Mouse (Mus musculus) embryonic fibroblast, embryonic 13.5 days (primary cell): ENCODE measurements around the gene Zfp488.

Source experiments
- CTCF ChIP-seq: IDR thresholded peaks from 2 replicates; pipeline ENCODE4 v1.5.1; 2011; ENCODE audit warnings: mild to moderate bottlenecking, control low read depth, low read length, moderate library complexity, borderline replicate concordance; ENCODE audit not compliant: insufficient read depth
- POLR2A ChIP-seq: IDR thresholded peaks from 2 replicates; pipeline ENCODE4 v1.6.1; 2011; ENCODE audit warnings: low read depth, mild to moderate bottlenecking, control low read depth, low read length, moderate library complexity

DNA sequence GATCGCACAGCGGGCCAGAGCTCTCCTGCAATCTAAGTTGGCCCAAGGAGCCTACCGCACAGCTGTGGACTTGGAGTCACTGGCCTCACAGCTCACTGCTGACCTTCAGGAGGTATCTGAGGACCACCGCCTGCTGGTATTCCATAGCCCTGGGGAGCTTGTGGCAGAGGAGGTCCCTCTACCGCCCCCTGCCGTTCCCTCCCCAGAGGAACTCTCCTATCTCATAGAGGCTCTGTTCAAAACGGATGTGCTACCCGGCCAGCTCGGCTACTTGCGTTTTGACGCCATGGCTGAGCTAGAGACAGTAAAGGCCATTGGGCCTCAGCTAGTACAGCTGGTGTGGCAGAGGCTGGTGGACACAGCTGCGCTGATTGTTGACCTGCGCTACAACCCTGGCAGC is 22.5 kb downstream of the Zfp488 start:
- TF ChIP-seq CTCF (no peak), POLR2A (no peak)
